Mouse (Mus musculus) embryonic facial prominence, embryonic 11.5 days (tissue): Measurements from ENCODE around the gene Dusp14. TPM values are rescaled to one million over a fixed set of nuclear protein-coding genes. Genes with fewer than 3 reads are reported as not detected.

Experiments
- ATAC-seq: fragments of 200-750 bp; cut with Nextera tagmentation; replicated peaks from 2 replicates; pipeline ENCODE4 v1.8.0; 2017; ENCODE audit warnings: low read depth; ENCODE audit not compliant: insufficient number of reproducible peaks, low FRiP score, low TSS enrichment
- DNase-seq: peaks from one replicate; pipeline ENCODE4 v3.0.0-alpha.2; 2015; ENCODE audit warnings: low spot score
- H3K27ac ChIP-seq: fragments of 300-500 bp; sonication (generic); replicated peaks from 2 replicates; pipeline ENCODE4 v1.5.1; 2014; ENCODE audit warnings: mild to moderate bottlenecking, low read depth, low read length, control low read depth
- H3K27me3 ChIP-seq: fragments of 300-500 bp; sonication (generic); 2 replicates; pipeline ENCODE4 v1.6.1; 2014; ENCODE audit warnings: mild to moderate bottlenecking, low read length, moderate library complexity, mixed read lengths; ENCODE audit not compliant: control insufficient read depth, insufficient read depth
- H3K36me3 ChIP-seq: fragments of 300-500 bp; sonication (generic); replicated peaks from 2 replicates; pipeline ENCODE4 v1.6.1; 2014; ENCODE audit warnings: low read depth, mild to moderate bottlenecking, low read length, moderate library complexity, mixed read lengths; ENCODE audit not compliant: control insufficient read depth, insufficient read depth
- H3K4me1 ChIP-seq: fragments of 300-500 bp; sonication (generic); 2 replicates; pipeline ENCODE4 v1.6.1; 2014; ENCODE audit warnings: low read length, mixed read lengths; ENCODE audit not compliant: control insufficient read depth, insufficient read depth
- H3K4me2 ChIP-seq: fragments of 300-500 bp; sonication (generic); 2 replicates; pipeline ENCODE4 v1.6.1; 2014; ENCODE audit warnings: low read depth, mild to moderate bottlenecking, control low read depth, low read length, moderate library complexity
- H3K4me3 ChIP-seq: fragments of 300-500 bp; sonication (generic); 2 replicates; pipeline ENCODE4 v1.5.1; 2014; ENCODE audit warnings: low read depth, low read length, control low read depth
- H3K9ac ChIP-seq: fragments of 300-500 bp; sonication (generic); replicated peaks from 2 replicates; pipeline ENCODE4 v1.6.1; 2014; ENCODE audit warnings: mild to moderate bottlenecking, control low read depth, low read length
- H3K9me3 ChIP-seq: fragments of 300-500 bp; sonication (generic); replicated peaks from 2 replicates; pipeline ENCODE4 v1.6.1; 2016; ENCODE audit warnings: mild to moderate bottlenecking, low read length, inconsistent platforms, mixed read lengths; ENCODE audit not compliant: control insufficient read depth
- WGBS: fragments of 180-500 bp; shearing (Covaris S2); extraction: QIAGEN DNeasy Blood & Tissue Kit; methylation state at CpG from one replicate; pipeline ENCODE4 v1.1.7; 2014; 5-methylcytosine and 5-hydroxymethylcytosine counted together
- polyA plus RNA-seq: library from polyadenylated mRNA; unstranded; fragments of >200 nt; fragmentation: Nextera tagmentation; extraction: Ambion mirVana; gene quantifications from 2 replicates; pipeline ENCODE4 v1.2.1, GENCODE M21; 2014

The Dusp14 gene
- polyA plus RNA-seq, 1 experiment from 2014 or later, result 12.2 TPM

GRCm38 (mm10) chr11:84063631-84064209, 5.3 kb downstream of the Dusp14 start:
- Histone ChIP-seq H3K4me2 (no peak overlapping the region; the same call in 1 of the 2 replicates), H3K36me3 (no peaks in the 10 kb centered on the region), H3K4me3 (no peak overlapping the region), H3K27me3 (peaks cover 5% of the 10 kb centered on the region; the same call in 1 of the 2 replicates), H3K9me3 (no peaks in the 10 kb centered on the region), H3K9ac (no peak overlapping the region), H3K27ac (no peak overlapping the region), H3K4me1 (no peaks in the 10 kb centered on the region)
- WGBS, result 86% methylated on average over 3 of the region's 3 CpGs
- DNase-seq (no peak), ATAC-seq (no peak)

DNA sequence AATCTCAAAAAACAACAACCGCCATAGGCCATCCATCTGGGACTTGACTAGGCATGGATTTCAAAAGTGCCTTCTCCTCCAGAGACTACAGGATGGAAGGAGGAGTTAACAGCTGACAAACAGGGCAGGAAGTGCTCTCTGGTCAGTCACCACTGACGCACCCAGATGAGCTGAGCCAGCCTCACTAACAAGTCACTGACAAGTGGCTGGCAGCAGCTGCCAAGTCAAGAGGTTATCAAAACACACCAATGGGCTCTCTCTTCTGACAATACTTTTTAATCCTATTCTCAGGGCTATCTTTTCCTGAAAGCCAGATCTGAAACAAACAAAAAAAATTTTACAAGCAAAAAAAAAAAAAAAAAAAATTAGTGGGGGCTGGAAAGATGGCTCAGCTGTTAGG, 6.3 kb downstream of the Dusp14 start:
- H3K4me2 ChIP-seq, result no peak overlapping the region
- H3K4me1 ChIP-seq, result no peaks in the 10 kb centered on the region
- no peak overlapping the region for H3K4me3 ChIP-seq
- no peak overlapping the region for H3K9ac ChIP-seq
- no peaks in the 10 kb centered on the region for H3K9me3 ChIP-seq
- H3K27me3 ChIP-seq, result peaks cover 2% of the 10 kb centered on the region; the same call in 1 of the 2 replicates
- WGBS, result 44% methylated on average over 2 of the region's 2 CpGs
- no peaks in the 10 kb centered on the region for H3K36me3 ChIP-seq
- DNase-seq (no peak), ATAC-seq (no peak)
- H3K27ac ChIP-seq, result no peak overlapping the region

- Histone ChIP-seq H3K4me2 (no peak overlapping the region), H3K9ac (no peak overlapping the region), H3K4me1 (no peaks in the 10 kb centered on the region), H3K9me3 (no peaks in the 10 kb centered on the region), H3K27ac (no peak overlapping the region), H3K27me3 (peaks cover 2% of the 10 kb centered on the region; the same call in 1 of the 2 replicates), H3K4me3 (no peak overlapping the region), H3K36me3 (no peaks in the 10 kb centered on the region)
- ATAC-seq (no peak), DNase-seq (no peak)
- 61% methylated on average over 2 of the region's 2 CpGs for WGBS
Observed at GRCm38 (mm10) chr11:84061881-84062280, 7.2 kb downstream of the Dusp14 start.

GRCm38 (mm10) chr11:84060635-84061034, 8.4 kb downstream of the Dusp14 start:
- ATAC-seq (no peak), DNase-seq (no peak)
- H3K4me2 ChIP-seq, result no peak overlapping the region
- H3K4me1 ChIP-seq, result no peaks in the 10 kb centered on the region
- no peak overlapping the region for H3K4me3 ChIP-seq
- H3K36me3 ChIP-seq, result no peaks in the 10 kb centered on the region
- H3K27me3 ChIP-seq, result no peaks in the 10 kb centered on the region
- 85% methylated on average over 6 of the region's 6 CpGs for WGBS
- no peak overlapping the region for H3K27ac ChIP-seq
- no peak overlapping the region for H3K9ac ChIP-seq
- H3K9me3 ChIP-seq, result no peaks in the 10 kb centered on the region

DNA sequence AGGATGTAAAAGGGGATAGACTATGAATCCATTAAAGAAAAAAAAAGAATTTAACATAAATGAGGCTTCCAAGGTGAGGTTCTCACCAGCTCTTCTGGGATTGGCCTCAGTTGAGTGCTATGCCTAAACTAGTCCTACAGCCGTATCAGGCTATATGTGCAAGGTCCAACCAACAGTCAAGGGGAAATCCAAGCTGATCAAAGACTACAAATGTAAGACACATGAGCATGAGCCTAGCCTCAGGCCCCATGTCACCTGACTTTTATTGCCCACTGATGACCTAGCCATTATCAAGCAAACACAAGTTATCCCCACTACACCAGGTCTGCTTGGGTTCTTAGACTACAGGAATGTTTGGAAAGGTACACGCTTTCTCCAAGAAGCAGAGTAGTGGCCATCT, 9.3 kb downstream of the Dusp14 start:
- no peak for ATAC-seq
- Histone ChIP-seq H3K27me3 (no peaks in the 10 kb centered on the region), H3K4me1 (no peaks in the 10 kb centered on the region), H3K27ac (no peak overlapping the region), H3K4me2 (no peak overlapping the region), H3K36me3 (no peaks in the 10 kb centered on the region), H3K4me3 (no peak overlapping the region), H3K9ac (no peak overlapping the region), H3K9me3 (no peaks in the 10 kb centered on the region)
- no peak for DNase-seq
- 84% methylated on average over 2 of the region's 2 CpGs for WGBS

DNA sequence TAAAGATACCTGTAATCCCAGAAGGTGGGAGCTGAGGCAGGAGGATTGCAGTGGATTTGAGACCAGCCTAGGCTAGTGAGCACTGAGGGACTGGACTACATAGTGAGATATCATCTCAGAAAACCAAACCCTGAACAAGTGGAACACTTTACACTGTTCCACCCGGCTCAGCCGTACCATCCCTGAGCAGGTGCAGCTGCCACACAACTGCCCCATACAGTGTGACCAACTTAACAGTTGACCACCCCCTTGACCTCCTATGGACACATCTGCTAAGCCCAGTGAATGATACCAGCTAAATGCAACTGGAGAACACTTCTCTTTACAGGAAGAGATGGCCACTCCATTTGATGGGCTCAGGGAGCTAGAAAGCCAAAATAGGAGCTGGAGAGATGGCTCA, 11.6 kb downstream of the Dusp14 start:
- ATAC-seq (no peak), DNase-seq (no peak)
- no peaks in the 10 kb centered on the region for H3K4me1 ChIP-seq
- H3K27me3 ChIP-seq, result no peaks in the 10 kb centered on the region
- no peak overlapping the region for H3K27ac ChIP-seq
- no peak overlapping the region for H3K4me2 ChIP-seq
- no peaks in the 10 kb centered on the region for H3K9me3 ChIP-seq
- H3K4me3 ChIP-seq, result no peak overlapping the region
- H3K36me3 ChIP-seq, result no peaks in the 10 kb centered on the region
- H3K9ac ChIP-seq, result no peak overlapping the region
- 83% methylated on average over 2 of the region's 2 CpGs for WGBS

- 67% methylated on average over 10 of the region's 10 CpGs for WGBS
- no peaks in the 10 kb centered on the region for H3K9me3 ChIP-seq
Observed at GRCm38 (mm10) chr11:84053524-84054163, 15.4 kb downstream of the Dusp14 start.

DNA sequence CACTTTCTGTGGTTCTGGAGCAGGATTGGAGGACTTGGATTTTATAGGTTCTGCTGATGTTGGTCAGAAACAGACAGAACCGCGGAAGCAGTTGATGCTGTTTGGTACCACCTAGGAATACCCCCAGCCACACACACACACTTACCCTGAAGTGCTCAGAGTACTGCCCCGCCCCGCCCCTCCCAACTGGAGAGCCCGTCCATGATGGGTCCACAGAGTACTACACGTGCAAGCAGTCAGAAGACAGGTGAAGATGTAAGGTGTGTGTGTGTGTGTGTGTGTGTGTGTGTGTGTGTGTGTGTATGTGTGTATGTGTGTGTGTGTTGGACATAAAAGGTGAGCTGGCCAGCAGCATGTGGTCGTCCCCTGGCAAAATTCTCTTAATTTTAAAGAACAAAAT, 16.0 kb downstream of the Dusp14 start:
- Histone ChIP-seq H3K27ac (no peak overlapping the region), H3K4me1 (no peaks in the 10 kb centered on the region), H3K27me3 (no peaks in the 10 kb centered on the region), H3K9me3 (no peaks in the 10 kb centered on the region), H3K4me3 (no peak overlapping the region), H3K36me3 (no peaks in the 10 kb centered on the region), H3K4me2 (no peak overlapping the region), H3K9ac (no peak overlapping the region)
- WGBS, result 84% methylated on average over 7 of the region's 7 CpGs
- DNase-seq, result no peak
- no peak for ATAC-seq

More at GRCm38 (mm10) chr11:84053524-84054163, 15.4 kb downstream of the Dusp14 start:
- Histone ChIP-seq H3K4me3 (no peak overlapping the region), H3K27ac (no peak overlapping the region), H3K4me2 (no peak overlapping the region), H3K4me1 (no peaks in the 10 kb centered on the region), H3K9ac (no peak overlapping the region), H3K36me3 (no peaks in the 10 kb centered on the region), H3K27me3 (no peaks in the 10 kb centered on the region)
- DNase-seq (no peak), ATAC-seq (no peak)
